Mouse (Mus musculus): ENCODE results near the gene a.

DNA sequence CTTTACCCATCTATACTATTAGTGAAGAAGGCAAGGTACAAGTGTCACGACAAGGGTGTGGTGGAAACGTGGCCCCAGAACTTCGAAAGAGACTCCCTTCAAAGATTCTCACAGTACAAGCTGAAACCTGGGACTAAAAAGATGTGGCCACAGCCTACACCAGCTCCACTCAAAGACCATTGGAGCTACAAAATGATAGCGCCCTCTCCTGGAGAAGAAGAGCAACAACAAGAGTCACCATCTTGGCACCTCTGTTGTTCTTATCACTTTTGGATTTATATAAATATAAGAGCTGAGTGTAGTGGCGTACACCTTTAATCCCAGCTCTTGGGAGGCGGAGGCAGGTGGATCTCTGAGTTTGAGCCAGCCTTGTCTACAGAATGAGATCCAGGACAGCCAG is 35.4 kb upstream of the a start:
- TF ChIP-seq CTCF (IDR thresholded peaks at IDR 0.05; ENCODE audit: control insufficient read depth, insufficient read depth, insufficient replicate concordance, low read depth, low read length) (no peak), POLR2A (IDR thresholded peaks at IDR 0.05; ENCODE audit: control insufficient read depth, low read depth, low read length) (no peak)
